Mouse (Mus musculus): ENCODE measurements around the gene Dpm1.

Gene Dpm1

GRCm38 (mm10) chr2:168161514-168161971 lies 68.8 kb downstream of the Dpm1 start:
- peak in 1 of 2 experiments; percentile 36 for DNase-seq

- DNase-seq, result no peak
Measured at GRCm38 (mm10) chr2:168160370-168160930, 69.9 kb downstream of the Dpm1 start.

Measured in lung, adult 18-20 months (tissue).